Mouse (Mus musculus) hindbrain, postnatal 0 days (tissue): ENCODE data around the gene Clk3. TPM values are rescaled to one million over a fixed set of nuclear protein-coding genes. Genes with fewer than 3 reads are reported as not detected.
"Not testable (repeated sequence)": the region's sequence is repeated elsewhere in the genome, so short reads cannot be mapped to it uniquely, and the experiment has no call there.

ENCODE experiments used
- ATAC-seq: fragments of 200-750 bp; cut with Nextera tagmentation; 2 replicates; pipeline ENCODE4 v1.8.0; 2017; ENCODE audit warnings: mild to moderate bottlenecking, moderate TSS enrichment, moderate library complexity
- DNase-seq: peaks from one replicate; pipeline ENCODE4 v3.0.0-alpha.2; 2015; ENCODE audit warnings: low spot score
- H3K27ac ChIP-seq: fragments of 300-500 bp; sonication (generic); 2 replicates; pipeline ENCODE4 v1.5.1; 2014; ENCODE audit warnings: mild to moderate bottlenecking
- H3K27me3 ChIP-seq: fragments of 300-500 bp; sonication (generic); 2 replicates; pipeline ENCODE4 v1.6.1; 2014; ENCODE audit warnings: low read length, mixed read lengths; ENCODE audit not compliant: insufficient read depth
- H3K36me3 ChIP-seq: fragments of 300-500 bp; sonication (generic); 2 replicates; pipeline ENCODE4 v1.6.1; 2014; ENCODE audit warnings: low read length, mixed read lengths; ENCODE audit not compliant: insufficient read depth
- H3K4me1 ChIP-seq: fragments of 300-500 bp; sonication (generic); 2 replicates; pipeline ENCODE4 v1.6.1; 2014; ENCODE audit warnings: antibody characterized with exemption, low read length, mixed read lengths; ENCODE audit not compliant: insufficient read depth
- H3K4me2 ChIP-seq: fragments of 300-500 bp; sonication (generic); 2 replicates; pipeline ENCODE4 v1.6.1; 2014; ENCODE audit warnings: low read depth, mild to moderate bottlenecking, low read length, moderate library complexity, mixed read lengths
- H3K4me3 ChIP-seq: fragments of 300-500 bp; sonication (generic); 2 replicates; pipeline ENCODE4 v1.5.1; 2014; ENCODE audit warnings: low read length
- H3K9ac ChIP-seq: fragments of 300-500 bp; sonication (generic); replicated peaks from 2 replicates; pipeline ENCODE4 v1.6.1; 2014; ENCODE audit warnings: mild to moderate bottlenecking, low read length, moderate library complexity, mixed read lengths
- H3K9me3 ChIP-seq: fragments of 300-500 bp; sonication (generic); 2 replicates; pipeline ENCODE4 v1.6.1; 2016; ENCODE audit warnings: low read length, mixed read lengths
- CTCF ChIP-seq: IDR thresholded peaks from 2 replicates; pipeline ENCODE4 v1.5.1; 2016; ENCODE audit warnings: antibody characterized with exemption, control low read depth, low read depth
- WGBS: fragments of 180-500 bp; shearing (Covaris S2); extraction: QIAGEN DNeasy Blood & Tissue Kit; methylation state at CpG from one replicate; pipeline ENCODE4 v1.1.7; 2014; 5-methylcytosine and 5-hydroxymethylcytosine counted together
- polyA plus RNA-seq: library from polyadenylated mRNA; unstranded; fragments of >200 nt; fragmentation: Nextera tagmentation; extraction: Ambion mirVana; gene quantifications from 2 replicates; pipeline ENCODE4 v1.2.1, GENCODE M21; 2015
- total RNA-seq: library from RNA; depleted of rRNA; stranded (reverse); fragments of >200 nt; gene quantifications from 2 replicates; pipeline ENCODE4 v1.2.3, GENCODE M21; 2014; rRNA removed

Gene Clk3
- total and polyA plus RNA-seq, 2 experiments from 2014 or later: 52.7 to 76.3 TPM

DNA sequence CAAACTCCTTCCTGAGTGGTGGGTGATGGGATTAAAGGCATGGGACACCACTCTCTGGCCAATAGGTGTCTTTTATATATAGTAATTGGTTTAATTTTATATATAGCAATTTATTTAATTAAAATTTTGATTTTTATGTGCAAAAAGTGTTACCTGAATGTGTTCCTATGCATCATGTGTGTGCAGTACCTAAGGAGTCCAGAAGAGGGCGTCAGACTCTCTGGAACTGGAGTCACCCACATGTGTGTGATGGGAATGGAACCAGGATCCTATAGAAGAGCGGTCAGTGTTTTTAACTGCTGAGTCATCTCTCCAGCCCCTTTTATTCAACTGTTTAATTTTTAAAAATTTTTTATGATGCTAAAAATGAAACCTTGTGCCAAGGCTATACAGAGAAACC is 53.5 kb downstream of the Clk3 start:
- ATAC-seq (no peak), DNase-seq (no peak)
- no peak overlapping the region for H3K9ac ChIP-seq
- H3K9me3 ChIP-seq: no peaks in the 10 kb centered on the region
- H3K4me2 ChIP-seq: no peak overlapping the region
- no peak overlapping the region for H3K4me3 ChIP-seq
- WGBS: 76% methylated on average over 2 of the region's 2 CpGs
- peaks cover 8% of the 10 kb centered on the region; the same call in 1 of the 2 replicates for H3K4me1 ChIP-seq
- TF ChIP-seq CTCF: peak; percentile 52
- no peaks in the 10 kb centered on the region for H3K27me3 ChIP-seq
- peaks cover 32% of the 10 kb centered on the region for H3K36me3 ChIP-seq
- H3K27ac ChIP-seq: no peak overlapping the region

DNA sequence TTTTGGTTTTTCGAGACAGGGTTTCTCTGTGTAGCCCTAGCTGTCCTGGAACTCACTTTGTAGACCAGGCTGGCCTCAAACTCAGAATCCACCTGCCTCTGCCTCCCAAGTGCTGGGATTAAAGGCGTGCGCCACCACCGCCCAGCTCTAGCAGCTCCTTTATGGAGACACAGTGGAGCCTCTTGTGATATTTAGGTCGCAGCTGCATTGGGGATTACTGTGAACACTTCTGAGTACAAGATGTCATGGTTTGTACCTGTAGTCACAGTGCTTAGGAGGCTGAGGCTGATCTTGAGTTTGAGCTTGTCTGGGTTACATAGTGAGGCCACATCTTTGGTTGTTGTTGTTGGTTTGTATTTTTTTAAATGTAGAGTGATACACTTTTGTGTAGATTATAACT is 55.4 kb downstream of the Clk3 start:
- ATAC-seq, DNase-seq, H3K4me2 ChIP-seq, H3K27ac ChIP-seq, H3K4me3 ChIP-seq, H3K4me1 ChIP-seq, H3K9me3 ChIP-seq, H3K27me3 ChIP-seq, H3K9ac ChIP-seq: not testable (repeated sequence)
- peaks cover 20% of the 10 kb centered on the region for H3K36me3 ChIP-seq
- 91% methylated on average over 5 of the region's 5 CpGs for WGBS

GRCm38 (mm10) chr9:57708720-57709274 is 56.9 kb downstream of the Clk3 start:
- peaks cover 7% of the 10 kb centered on the region; the same call in 1 of the 2 replicates for H3K36me3 ChIP-seq
- peak; percentile 78 for DNase-seq
- H3K27ac ChIP-seq: peak overlapping the region; percentile 91
- H3K9me3 ChIP-seq: no peaks in the 10 kb centered on the region
- H3K4me1 ChIP-seq: peaks cover 8% of the 10 kb centered on the region; the same call in 1 of the 2 replicates
- ATAC-seq: peak; percentile 77
- H3K27me3 ChIP-seq: no peaks in the 10 kb centered on the region
- WGBS: 5% methylated on average over 35 of the region's 39 CpGs
- H3K9ac ChIP-seq: peak overlapping the region; percentile 86
- H3K4me3 ChIP-seq: peak overlapping the region; percentile 92
- TF ChIP-seq CTCF: no peak
- peak overlapping the region; percentile 88 for H3K4me2 ChIP-seq

DNA sequence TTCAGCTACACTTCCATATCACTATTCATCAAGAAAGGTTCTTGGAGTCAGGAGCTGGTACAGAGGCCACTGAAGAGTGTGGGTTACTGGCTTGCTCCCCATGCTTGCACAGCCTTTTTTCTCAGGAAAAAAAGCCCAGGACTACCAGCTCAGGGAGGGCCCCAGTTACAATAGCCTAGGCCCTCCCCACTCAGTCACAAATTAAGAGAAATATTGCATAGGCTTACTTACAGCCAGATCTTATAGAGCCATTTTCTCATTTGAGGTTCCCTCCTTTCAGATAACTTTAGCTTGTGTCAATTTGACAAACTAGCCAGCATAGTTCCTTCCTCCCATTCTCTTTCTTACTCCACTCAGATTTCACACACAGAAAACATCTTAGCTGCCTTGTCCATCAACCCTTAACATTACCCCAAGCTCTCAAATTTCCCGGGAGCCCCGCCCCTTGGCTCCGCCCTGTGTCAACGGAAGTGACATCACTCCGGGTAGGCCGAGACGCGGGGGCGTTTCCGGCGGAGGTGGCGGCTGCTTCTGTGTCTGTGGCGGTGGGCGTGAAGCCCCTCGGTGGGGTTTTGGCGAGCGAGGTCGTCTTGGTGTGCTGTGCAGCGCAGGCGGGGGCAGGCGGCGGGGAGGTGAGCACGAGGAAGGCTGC is 57.5 kb downstream of the Clk3 start, which contains the start of gene Edc3:
TSS of gene Edc3 (plus strand) at position 473 of the 652 bp plus-strand sequence.
- H3K36me3 ChIP-seq: peaks cover 4% of the 10 kb centered on the region; the same call in 1 of the 2 replicates
- ATAC-seq (peak; percentile 96), DNase-seq (peak; percentile 93)
- H3K4me2 ChIP-seq: peak within 1 kb of the TSS; percentile 88
- no peak for TF ChIP-seq CTCF
- H3K9ac ChIP-seq: peak within 1 kb of the TSS; percentile 86
- peak within 1 kb of the TSS; percentile 91 for H3K27ac ChIP-seq
- no peaks in the 10 kb centered on the region for H3K9me3 ChIP-seq
- peak within 1 kb of the TSS; percentile 92 for H3K4me3 ChIP-seq
- H3K4me1 ChIP-seq: peaks cover 8% of the 10 kb centered on the region; the same call in 1 of the 2 replicates
- under 1% methylated on average over 23 of the region's 23 CpGs for WGBS
- no peaks in the 10 kb centered on the region for H3K27me3 ChIP-seq

DNA sequence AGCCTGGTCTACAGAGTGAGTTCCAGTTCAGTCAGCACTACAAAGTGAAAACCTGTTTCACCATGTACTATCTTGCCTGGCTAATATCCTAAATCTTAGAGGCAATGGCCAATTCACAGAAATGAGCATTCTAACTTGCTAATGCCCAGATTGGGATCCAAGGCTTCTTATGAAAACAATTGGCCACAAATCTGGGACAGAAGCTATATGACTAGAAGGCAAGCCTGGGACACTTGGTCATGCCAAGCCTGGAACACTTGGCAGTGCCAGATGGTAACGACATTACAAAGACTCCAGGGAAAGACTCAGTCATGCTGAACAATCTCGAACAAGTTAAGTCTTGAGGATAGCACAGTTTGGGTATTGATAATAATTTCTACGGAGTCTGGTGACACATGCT is 59.2 kb downstream of the Clk3 start:
- H3K4me2 ChIP-seq: no peak overlapping the region
- no peak overlapping the region for H3K27ac ChIP-seq
- no peak overlapping the region for H3K9ac ChIP-seq
- no peaks in the 10 kb centered on the region for H3K27me3 ChIP-seq
- no peak overlapping the region for H3K4me3 ChIP-seq
- H3K4me1 ChIP-seq: peaks cover 8% of the 10 kb centered on the region; the same call in 1 of the 2 replicates
- DNase-seq (no peak), ATAC-seq (no peak)
- no peaks in the 10 kb centered on the region for H3K36me3 ChIP-seq
- WGBS: 79% methylated on average over 3 of the region's 3 CpGs
- no peaks in the 10 kb centered on the region for H3K9me3 ChIP-seq
- TF ChIP-seq CTCF: no peak

Other genes starting within 250 kb of the Clk3 start
- gene Cox5a, start 244.6 kb downstream of the Clk3 start, total RNA-seq: 212 and 237 TPM in 2 replicates
- gene Cox5a, start 244.6 kb downstream of the Clk3 start, polyA plus RNA-seq: 1,238 and 1,244 TPM in 2 replicates
- gene Fam219b, start 228.3 kb downstream of the Clk3 start, total RNA-seq: 14.6 and 21.5 TPM in 2 replicates
- 22.2 and 23.2 TPM in 2 replicates for gene Fam219b, start 228.3 kb downstream of the Clk3 start, polyA plus RNA-seq
- gene Mpi, start 213.1 kb downstream of the Clk3 start, total RNA-seq: 67.9 and 78.6 TPM in 2 replicates
- 61.5 and 64.6 TPM in 2 replicates for gene Mpi, start 213.1 kb downstream of the Clk3 start, polyA plus RNA-seq
- 50.5 and 53.1 TPM in 2 replicates for gene Scamp2, start 204.9 kb downstream of the Clk3 start, total RNA-seq
- 47.4 and 49.3 TPM in 2 replicates for gene Scamp2, start 204.9 kb downstream of the Clk3 start, polyA plus RNA-seq
- 21.1 and 27.3 TPM in 2 replicates for gene Ulk3, start 176.4 kb downstream of the Clk3 start, total RNA-seq
- 18.5 and 21.0 TPM in 2 replicates for gene Ulk3, start 176.4 kb downstream of the Clk3 start, polyA plus RNA-seq
- 0.10 TPM in 1 of 2 replicates, not detected in the other for gene Cplx3, start 159.6 kb downstream of the Clk3 start, total RNA-seq
- gene Cplx3, start 159.6 kb downstream of the Clk3 start, polyA plus RNA-seq: 0.79 and 1.2 TPM in 2 replicates
- not detected in 2 replicates for gene Lman1l, start 145.1 kb downstream of the Clk3 start, total RNA-seq
- gene Lman1l, start 145.1 kb downstream of the Clk3 start, polyA plus RNA-seq: not detected in 2 replicates
- gene Csk, start 112.2 kb downstream of the Clk3 start, total RNA-seq: 128 and 129 TPM in 2 replicates
- gene Csk, start 112.2 kb downstream of the Clk3 start, polyA plus RNA-seq: 39.4 and 44.4 TPM in 2 replicates
- not detected in 2 replicates for gene Cyp1a2, start 82.2 kb downstream of the Clk3 start, total RNA-seq
- not detected in 2 replicates for gene Cyp1a2, start 82.2 kb downstream of the Clk3 start, polyA plus RNA-seq
- 0.05 and 0.07 TPM in 2 replicates for gene Cyp1a1, start 77.9 kb downstream of the Clk3 start, total RNA-seq
- gene Cyp1a1, start 77.9 kb downstream of the Clk3 start, polyA plus RNA-seq: 0.10 and 0.24 TPM in 2 replicates
- gene Edc3, start 57.3 kb downstream of the Clk3 start, total RNA-seq: 10.2 and 10.3 TPM in 2 replicates
- 23.2 and 25.4 TPM in 2 replicates for gene Edc3, start 57.3 kb downstream of the Clk3 start, polyA plus RNA-seq
- 7.7 TPM in 2 replicates for gene Arid3b, start 70.9 kb upstream of the Clk3 start, total RNA-seq
- gene Arid3b, start 70.9 kb upstream of the Clk3 start, polyA plus RNA-seq: 4.3 and 4.4 TPM in 2 replicates
- gene Ubl7, start 145.1 kb upstream of the Clk3 start, total RNA-seq: 96.6 and 116 TPM in 2 replicates
- gene Ubl7, start 145.1 kb upstream of the Clk3 start, polyA plus RNA-seq: 151 and 152 TPM in 2 replicates
- gene Sema7a, start 174.3 kb upstream of the Clk3 start, total RNA-seq: 60.2 and 62.8 TPM in 2 replicates
- gene Sema7a, start 174.3 kb upstream of the Clk3 start, polyA plus RNA-seq: 4.0 and 4.9 TPM in 2 replicates
- 4.1 and 4.3 TPM in 2 replicates for gene Cyp11a1, start 240.6 kb upstream of the Clk3 start, total RNA-seq
- gene Cyp11a1, start 240.6 kb upstream of the Clk3 start, polyA plus RNA-seq: 1.2 and 1.8 TPM in 2 replicates